Mouse (Mus musculus) limb, embryonic 11.5 days (tissue): ENCODE results near the gene Gata2. TPM values are rescaled to one million over a fixed set of nuclear protein-coding genes. Genes with fewer than 3 reads are reported as not detected.

Experiments
- ATAC-seq: fragments of 200-750 bp; cut with Nextera tagmentation; 2 replicates; pipeline ENCODE4 v1.8.0; 2017; ENCODE audit warnings: low read depth; ENCODE audit not compliant: insufficient number of reproducible peaks, low FRiP score, low TSS enrichment
- DNase-seq: peaks from one replicate; pipeline ENCODE4 v3.0.0-alpha.2; 2015; ENCODE audit warnings: low spot score
- H3K27ac ChIP-seq: fragments of 300-500 bp; sonication (generic); replicated peaks from 2 replicates; pipeline ENCODE4 v1.5.1; 2014; ENCODE audit warnings: low read depth, mild to moderate bottlenecking, low read length
- H3K27me3 ChIP-seq: fragments of 300-500 bp; sonication (generic); 2 replicates; pipeline ENCODE4 v1.6.1; 2014; ENCODE audit warnings: mild to moderate bottlenecking, low read length, mixed read lengths; ENCODE audit not compliant: control insufficient read depth, insufficient read depth
- H3K36me3 ChIP-seq: fragments of 300-500 bp; sonication (generic); 2 replicates; pipeline ENCODE4 v1.6.1; 2014; ENCODE audit warnings: mild to moderate bottlenecking, low read length, moderate library complexity, mixed read lengths; ENCODE audit not compliant: control insufficient read depth, insufficient read depth
- H3K4me1 ChIP-seq: fragments of 300-500 bp; sonication (generic); 2 replicates; pipeline ENCODE4 v1.6.1; 2014; ENCODE audit warnings: low read length, mixed read lengths; ENCODE audit not compliant: control insufficient read depth, insufficient read depth
- H3K4me2 ChIP-seq: fragments of 300-500 bp; sonication (generic); 2 replicates; pipeline ENCODE4 v1.6.1; 2014; ENCODE audit warnings: low read depth, mild to moderate bottlenecking, moderate library complexity; ENCODE audit not compliant: severe bottlenecking
- H3K4me3 ChIP-seq: fragments of 300-500 bp; sonication (generic); 2 replicates; pipeline ENCODE4 v1.5.1; 2014; ENCODE audit warnings: low read depth, low read length
- H3K9ac ChIP-seq: fragments of 300-500 bp; sonication (generic); 2 replicates; pipeline ENCODE4 v1.6.1; 2014; ENCODE audit warnings: mild to moderate bottlenecking, low read length
- H3K9me3 ChIP-seq: fragments of 300-500 bp; sonication (generic); 2 replicates; pipeline ENCODE4 v1.6.1; 2016; ENCODE audit warnings: low read length; ENCODE audit not compliant: control insufficient read depth
- WGBS: fragments of 180-500 bp; shearing (Covaris S2); extraction: QIAGEN DNeasy Blood & Tissue Kit; methylation state at CpG from one replicate; pipeline ENCODE4 v1.1.7; 2014; 5-methylcytosine and 5-hydroxymethylcytosine counted together
- polyA plus RNA-seq: library from polyadenylated mRNA; unstranded; fragments of >200 nt; fragmentation: Nextera tagmentation; extraction: Ambion mirVana; gene quantifications from 2 replicates; pipeline ENCODE4 v1.2.1, GENCODE M21; 2014

Gata2 gene
- polyA plus RNA-seq, 1 experiment from 2014 or later: 1.9 TPM

DNA sequence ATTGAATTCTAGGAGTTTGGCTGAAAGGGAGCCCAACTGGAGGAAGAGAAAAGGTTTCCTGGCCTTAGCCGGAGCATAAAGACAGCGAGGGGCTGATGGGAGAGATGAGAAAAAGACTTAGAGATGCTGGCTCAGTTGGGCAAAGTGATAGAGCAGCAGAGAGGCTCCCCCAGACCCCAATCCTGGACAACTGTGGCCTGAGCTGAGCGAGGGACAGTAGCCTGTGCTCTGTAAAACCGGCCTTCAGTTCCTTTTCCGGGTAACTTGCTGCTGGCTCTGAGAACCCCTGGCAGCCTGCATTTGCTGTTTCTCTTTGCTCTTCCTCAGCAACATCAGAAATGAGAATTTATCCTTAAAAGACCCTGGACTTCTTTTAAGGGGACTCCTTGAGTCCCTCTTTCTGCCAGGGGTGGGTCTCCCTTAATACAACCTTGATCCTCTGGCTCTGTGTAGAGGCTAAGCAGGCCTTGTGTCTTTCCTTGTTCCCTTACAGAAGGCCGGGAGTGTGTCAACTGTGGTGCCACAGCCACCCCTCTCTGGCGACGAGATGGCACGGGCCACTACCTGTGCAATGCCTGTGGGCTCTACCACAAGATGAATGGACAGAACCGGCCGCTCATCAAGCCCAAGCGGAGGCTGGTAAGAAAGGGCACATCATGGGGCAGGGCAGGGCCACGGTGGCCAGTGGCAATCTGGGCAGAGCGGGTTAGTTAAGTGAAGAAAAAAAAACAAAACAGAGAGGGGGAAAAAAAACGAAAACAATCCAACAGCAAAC, 8.4 kb downstream of the Gata2 start:
- Histone ChIP-seq H3K4me2 (no peak overlapping the region), H3K36me3 (no peaks in the 10 kb centered on the region), H3K4me1 (peaks cover 17% of the 10 kb centered on the region), H3K27me3 (peaks cover 89% of the 10 kb centered on the region), H3K4me3 (no peak overlapping the region), H3K9ac (no peak overlapping the region), H3K27ac (no peak overlapping the region), H3K9me3 (no peaks in the 10 kb centered on the region)
- DNase-seq (peak; percentile 56), ATAC-seq (no peak)
- WGBS: 9% methylated on average over 15 of the region's 15 CpGs

DNA sequence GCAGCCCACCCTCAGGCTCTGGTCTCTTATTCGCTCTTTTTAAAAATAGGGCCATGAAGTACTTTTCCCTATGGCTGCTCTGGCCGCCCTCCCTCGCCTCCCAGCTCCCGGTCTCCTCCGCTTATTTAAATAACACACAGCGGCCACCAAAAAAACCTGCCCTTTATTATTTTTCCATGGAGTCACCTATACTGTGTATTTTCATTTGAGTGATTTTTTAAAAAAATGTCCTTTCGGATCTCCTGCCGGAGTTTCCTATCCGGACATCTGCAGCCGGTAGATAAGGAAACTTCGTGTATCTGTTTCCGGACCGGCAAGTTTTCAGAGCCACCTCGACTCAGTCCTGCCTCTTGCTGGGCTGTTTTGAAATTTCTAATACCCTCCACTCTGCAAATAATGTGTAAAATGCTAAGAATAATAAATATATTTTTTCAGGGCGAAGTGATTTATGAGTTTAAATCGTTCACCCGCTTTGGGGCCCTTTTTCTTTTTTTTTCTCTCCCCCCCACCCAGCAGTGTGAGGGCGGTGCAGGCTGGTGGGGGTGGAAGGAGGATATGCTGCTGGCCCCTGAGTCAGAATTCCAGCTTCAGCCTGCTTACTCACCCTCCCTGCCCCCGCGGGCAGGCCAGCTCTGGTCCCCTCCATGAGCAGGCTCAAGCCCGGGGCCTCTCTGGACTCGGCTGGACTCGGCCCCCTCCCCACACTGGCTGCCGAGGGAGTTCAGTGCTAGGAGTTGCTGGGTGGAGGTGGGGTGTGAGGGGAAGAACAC, 9.4 kb downstream of the Gata2 start:
- Histone ChIP-seq H3K36me3 (no peaks in the 10 kb centered on the region), H3K27me3 (peaks cover 79% of the 10 kb centered on the region), H3K4me3 (no peak overlapping the region), H3K9me3 (no peaks in the 10 kb centered on the region), H3K4me1 (peaks cover 7% of the 10 kb centered on the region), H3K9ac (no peak overlapping the region), H3K27ac (no peak overlapping the region), H3K4me2 (no peak overlapping the region)
- 1% methylated on average over 24 of the region's 24 CpGs for WGBS
- ATAC-seq (no peak), DNase-seq (peak; percentile 62)

DNA sequence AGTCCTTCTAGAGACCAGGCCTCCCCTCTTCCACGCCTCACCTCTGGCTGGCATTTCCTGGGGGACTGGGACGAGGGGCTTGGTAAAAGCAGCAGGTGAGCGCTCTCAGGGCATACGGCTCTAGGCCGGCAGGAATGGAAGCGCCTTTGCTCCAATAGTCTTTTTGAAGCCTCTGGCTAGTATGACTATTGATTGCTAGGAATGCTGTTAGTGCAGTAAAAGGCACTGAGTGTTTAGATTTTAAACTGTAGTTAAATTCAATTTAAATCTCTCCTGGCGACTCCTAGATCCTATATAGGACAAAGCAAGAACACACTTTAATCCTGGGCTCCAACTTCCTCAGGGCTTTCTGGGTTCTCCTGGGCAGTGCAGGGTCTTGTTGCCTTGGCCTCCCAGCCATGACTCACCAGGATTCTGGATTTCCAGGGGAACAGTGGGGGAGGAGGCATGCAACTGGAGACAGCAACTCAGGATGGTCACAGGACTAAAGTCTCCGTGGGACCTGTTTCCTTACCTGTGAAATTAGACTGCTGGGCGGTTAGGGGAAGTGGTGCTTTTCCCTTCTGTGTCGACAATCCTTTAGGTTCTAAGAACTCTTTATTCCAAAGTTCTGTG, 10.2 kb downstream of the Gata2 start:
- no peak for ATAC-seq
- 4% methylated on average over 10 of the region's 10 CpGs for WGBS
- H3K9me3 ChIP-seq: no peaks in the 10 kb centered on the region
- no peaks in the 10 kb centered on the region for H3K4me1 ChIP-seq
- peaks cover 71% of the 10 kb centered on the region for H3K27me3 ChIP-seq
- H3K4me2 ChIP-seq: no peak overlapping the region
- no peak overlapping the region for H3K27ac ChIP-seq
- no peak overlapping the region for H3K9ac ChIP-seq
- DNase-seq: peak; percentile 44
- no peak overlapping the region for H3K4me3 ChIP-seq
- no peaks in the 10 kb centered on the region for H3K36me3 ChIP-seq

DNA sequence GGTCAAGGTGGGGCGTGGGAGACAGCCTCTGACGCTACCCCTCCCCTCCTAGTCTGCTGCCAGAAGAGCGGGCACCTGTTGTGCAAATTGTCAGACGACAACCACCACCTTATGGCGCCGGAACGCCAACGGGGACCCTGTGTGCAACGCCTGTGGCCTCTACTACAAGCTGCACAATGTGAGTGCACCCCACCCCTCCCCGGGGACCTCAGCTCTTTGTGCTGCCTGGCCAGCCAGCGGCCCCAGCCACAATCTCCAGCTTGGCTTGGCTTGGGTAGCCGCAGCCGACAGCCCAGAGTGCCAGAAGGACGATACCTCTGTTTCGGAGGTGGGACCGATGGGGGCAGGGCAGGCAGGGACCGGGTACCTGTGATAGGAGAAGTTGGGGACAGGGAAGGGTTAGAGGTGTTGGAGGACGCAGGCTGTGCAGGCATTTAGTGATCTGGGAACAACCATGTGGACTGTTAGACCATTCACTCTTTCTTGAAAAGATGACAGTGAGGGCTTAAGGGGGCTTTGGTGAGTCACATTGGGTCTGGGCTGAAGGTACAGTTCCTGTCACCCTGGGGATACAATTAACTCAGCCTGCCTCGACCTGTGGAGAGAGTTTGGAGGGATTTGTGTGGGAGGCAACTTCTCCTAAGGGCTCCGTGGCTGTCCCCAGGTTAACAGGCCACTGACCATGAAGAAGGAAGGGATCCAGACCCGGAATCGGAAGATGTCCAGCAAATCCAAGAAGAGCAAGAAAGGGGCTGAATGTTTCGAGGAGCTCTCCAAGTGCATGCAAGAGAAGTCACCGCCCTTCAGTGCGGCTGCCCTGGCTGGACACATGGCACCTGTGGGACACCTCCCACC, 11.1 kb downstream of the Gata2 start:
- no peak overlapping the region for H3K9ac ChIP-seq
- no peaks in the 10 kb centered on the region for H3K36me3 ChIP-seq
- H3K9me3 ChIP-seq: no peaks in the 10 kb centered on the region
- ATAC-seq: no peak
- H3K4me2 ChIP-seq: no peak overlapping the region
- H3K27me3 ChIP-seq: peaks cover 62% of the 10 kb centered on the region
- H3K4me1 ChIP-seq: no peaks in the 10 kb centered on the region
- H3K27ac ChIP-seq: no peak overlapping the region
- DNase-seq: peak; percentile 38
- no peak overlapping the region for H3K4me3 ChIP-seq
- WGBS: 11% methylated on average over 25 of the region's 25 CpGs

DNA sequence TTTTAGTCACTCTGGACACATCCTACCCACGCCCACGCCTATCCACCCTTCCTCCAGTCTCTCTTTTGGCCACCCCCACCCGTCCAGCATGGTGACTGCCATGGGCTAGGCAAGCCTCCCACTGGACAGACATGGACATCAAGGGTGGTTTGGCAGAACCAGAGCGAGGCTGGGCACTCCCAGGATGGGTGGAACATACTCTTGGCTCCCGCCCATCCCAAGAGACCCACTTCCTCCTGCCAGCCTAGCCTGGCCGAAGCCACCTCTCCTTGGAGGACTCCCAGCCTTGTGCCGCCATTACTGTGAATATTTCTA, 11.7 kb downstream of the Gata2 start:
- H3K9me3 ChIP-seq: no peaks in the 10 kb centered on the region
- no peaks in the 10 kb centered on the region for H3K4me1 ChIP-seq
- DNase-seq: peak; percentile 32
- H3K27me3 ChIP-seq: peaks cover 57% of the 10 kb centered on the region
- H3K27ac ChIP-seq: no peak overlapping the region
- ATAC-seq: no peak
- no peak overlapping the region for H3K4me2 ChIP-seq
- whole genome bisulfite sequencing: 35% methylated on average over 7 of the region's 7 CpGs
- H3K4me3 ChIP-seq: no peak overlapping the region
- no peak overlapping the region for H3K9ac ChIP-seq
- no peaks in the 10 kb centered on the region for H3K36me3 ChIP-seq

DNA sequence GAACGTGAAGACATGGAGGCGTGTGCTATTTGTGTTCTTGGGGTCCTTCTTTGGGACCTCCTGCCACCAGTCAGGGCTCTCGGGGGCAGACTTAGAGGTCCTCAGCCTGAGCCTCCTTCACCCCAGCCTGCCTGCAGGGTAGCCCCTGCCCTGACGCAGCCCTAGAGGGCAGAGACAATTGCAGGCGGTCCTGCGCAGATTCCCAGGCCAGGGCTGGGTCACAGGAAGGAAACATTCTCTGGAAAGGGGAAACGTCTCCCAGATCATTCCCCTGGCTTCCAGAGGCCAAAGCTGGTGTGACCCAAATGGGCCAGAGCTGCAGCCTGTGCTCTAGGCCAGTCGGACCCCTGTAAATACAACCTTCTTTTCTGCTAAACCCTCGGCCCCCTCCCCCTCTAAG, 12.2 kb downstream of the Gata2 start:
- H3K27ac ChIP-seq: no peak overlapping the region
- ATAC-seq: no peak
- H3K4me3 ChIP-seq: no peak overlapping the region
- no peak overlapping the region for H3K4me2 ChIP-seq
- 20% methylated on average over 9 of the region's 9 CpGs for WGBS
- H3K9ac ChIP-seq: no peak overlapping the region
- no peaks in the 10 kb centered on the region for H3K4me1 ChIP-seq
- H3K9me3 ChIP-seq: no peaks in the 10 kb centered on the region
- DNase-seq: no peak
- peaks cover 51% of the 10 kb centered on the region for H3K27me3 ChIP-seq
- H3K36me3 ChIP-seq: no peaks in the 10 kb centered on the region

DNA sequence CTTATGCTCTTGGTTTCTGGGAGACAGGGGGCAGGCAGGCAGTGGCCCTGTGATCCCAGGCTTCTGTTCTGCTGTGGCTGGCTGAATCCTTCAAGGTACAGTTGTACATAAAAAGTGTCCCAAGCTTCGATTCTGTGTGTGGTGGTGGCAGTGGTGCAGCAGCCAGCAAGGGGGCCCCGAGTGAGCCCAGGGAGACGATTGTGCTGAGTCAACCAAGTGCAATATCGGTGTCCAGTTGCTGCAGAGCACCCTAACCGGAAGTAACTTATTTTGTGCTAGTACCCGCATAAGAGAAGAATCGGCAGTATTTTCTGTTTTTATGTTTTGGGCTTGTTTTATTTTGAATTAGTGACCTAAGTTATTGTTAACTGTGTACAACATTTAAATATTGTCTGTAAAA, 12.9 kb downstream of the Gata2 start:
- ATAC-seq: no peak
- H3K27me3 ChIP-seq: peaks cover 45% of the 10 kb centered on the region
- no peaks in the 10 kb centered on the region for H3K9me3 ChIP-seq
- H3K4me2 ChIP-seq: no peak overlapping the region
- H3K27ac ChIP-seq: no peak overlapping the region
- no peaks in the 10 kb centered on the region for H3K36me3 ChIP-seq
- no peak for DNase-seq
- H3K4me1 ChIP-seq: no peaks in the 10 kb centered on the region
- H3K4me3 ChIP-seq: no peak overlapping the region
- H3K9ac ChIP-seq: no peak overlapping the region
- WGBS: 57% methylated on average over 7 of the region's 7 CpGs

DNA sequence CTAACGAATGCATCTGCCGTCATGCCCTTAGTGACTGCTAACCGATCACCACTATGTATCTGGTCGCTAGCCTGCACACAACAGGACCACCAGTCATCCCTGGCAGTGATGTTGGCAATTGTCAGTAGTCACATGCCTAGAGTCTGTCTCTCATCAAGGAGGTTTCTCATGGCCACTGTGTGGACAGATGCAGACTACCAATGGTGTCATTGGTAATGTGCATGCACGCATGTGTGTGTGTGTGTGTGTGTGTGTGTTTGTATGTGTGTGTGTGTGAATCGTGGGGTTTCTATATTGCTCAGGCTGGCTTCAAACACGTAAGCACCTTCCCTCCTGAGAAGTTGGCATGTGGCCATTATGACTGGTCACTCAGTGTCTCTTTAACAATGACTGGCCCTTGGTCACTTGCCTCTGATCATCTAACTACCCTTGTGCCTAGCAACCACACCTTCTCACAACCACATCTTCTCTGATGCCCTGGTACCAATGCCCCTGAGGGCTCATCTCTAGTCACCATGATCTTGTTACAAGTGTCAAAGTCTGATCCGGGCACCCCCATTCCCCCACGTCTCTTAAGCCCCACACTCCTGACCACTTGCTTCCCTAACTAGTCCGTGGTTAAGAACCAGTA, 13.8 kb downstream of the Gata2 start:
- Histone ChIP-seq H3K4me3 (no peak overlapping the region), H3K36me3 (no peaks in the 10 kb centered on the region), H3K9ac (no peak overlapping the region), H3K27ac (no peak overlapping the region), H3K27me3 (peaks cover 35% of the 10 kb centered on the region), H3K4me1 (no peaks in the 10 kb centered on the region), H3K9me3 (no peaks in the 10 kb centered on the region), H3K4me2 (no peak overlapping the region)
- 82% methylated on average over 10 of the region's 10 CpGs for WGBS
- ATAC-seq: no peak
- DNase-seq: no peak
